Mouse (Mus musculus) common myeloid progenitor, adult 5-6 weeks (primary cell): ENCODE results near the gene Ncs1. TPM values are rescaled to one million over a fixed set of nuclear protein-coding genes. Genes with fewer than 3 reads are reported as not detected.

Experiments used
- ATAC-seq: replicated peaks from 2 replicates; pipeline ENCODE4 v1.8.0; 2016; ENCODE audit warnings: low read depth, mild to moderate bottlenecking, moderate TSS enrichment, inconsistent platforms; ENCODE audit not compliant: poor library complexity, severe bottlenecking
- total RNA-seq: library from RNA; stranded (forward); fragments of 200-1000, 187-1606 nt; gene quantifications from 2 replicates; pipeline ENCODE4 v1.2.3, GENCODE M21; 2017

The Ncs1 gene
- 2.3 and 6.4 TPM in 2 replicates for total RNA-seq

GRCm38 (mm10) chr2:31245491-31246141 lies at the start of gene Ncs1:
Gene Ncs1, plus strand, starts transcription at chr2:31245823.
- peak; percentile 45 for ATAC-seq

- no peak for ATAC-seq
Observed at GRCm38 (mm10) chr2:31198621-31199020, 47.0 kb upstream of the Ncs1 start.

GRCm38 (mm10) chr2:31200051-31200450 lies 45.6 kb upstream of the Ncs1 start:
- ATAC-seq: no peak

GRCm38 (mm10) chr2:31201851-31202250 lies 43.8 kb upstream of the Ncs1 start:
- ATAC-seq: no peak

- ATAC-seq: no peak
Observed at GRCm38 (mm10) chr2:31202357-31202756, 43.3 kb upstream of the Ncs1 start.

- no peak for ATAC-seq
Observed at GRCm38 (mm10) chr2:31202956-31203355, 42.7 kb upstream of the Ncs1 start.

GRCm38 (mm10) chr2:31204677-31205076 lies 40.9 kb upstream of the Ncs1 start:
- ATAC-seq: no peak

- ATAC-seq: no peak
Observed at GRCm38 (mm10) chr2:31206211-31206610, 39.4 kb upstream of the Ncs1 start.

- no peak for ATAC-seq
Observed at GRCm38 (mm10) chr2:31206882-31207281, 38.7 kb upstream of the Ncs1 start.

- ATAC-seq: peak; percentile 67
Observed at GRCm38 (mm10) chr2:31208544-31209142, 37.0 kb upstream of the Ncs1 start.

GRCm38 (mm10) chr2:31209525-31209924 lies 36.1 kb upstream of the Ncs1 start:
- no peak for ATAC-seq

- ATAC-seq: no peak
Observed at GRCm38 (mm10) chr2:31210144-31210847, 35.3 kb upstream of the Ncs1 start.

GRCm38 (mm10) chr2:31211204-31211603 lies 34.4 kb upstream of the Ncs1 start:
- ATAC-seq: no peak

- ATAC-seq: no peak
Observed at GRCm38 (mm10) chr2:31214211-31214796, 31.3 kb upstream of the Ncs1 start.

GRCm38 (mm10) chr2:31218611-31219010 lies 27.0 kb upstream of the Ncs1 start:
- no peak for ATAC-seq

GRCm38 (mm10) chr2:31219470-31219869 lies 26.2 kb upstream of the Ncs1 start:
- ATAC-seq: no peak

- no peak for ATAC-seq
Observed at GRCm38 (mm10) chr2:31220844-31221243, 24.8 kb upstream of the Ncs1 start.

GRCm38 (mm10) chr2:31221582-31221981 lies 24.0 kb upstream of the Ncs1 start:
- ATAC-seq: no peak

GRCm38 (mm10) chr2:31228768-31229311 lies 16.8 kb upstream of the Ncs1 start:
- ATAC-seq: no peak

GRCm38 (mm10) chr2:31239203-31239696 lies 6.4 kb upstream of the Ncs1 start:
- ATAC-seq: peak; percentile 92
